Mouse (Mus musculus): ENCODE measurements around the gene Cuedc1. TPM values are rescaled to one million over a fixed set of nuclear protein-coding genes. Genes with fewer than 3 reads are reported as not detected.

Gene Cuedc1
- polyA plus RNA-seq, 1 experiment: 15.5 TPM

DNA sequence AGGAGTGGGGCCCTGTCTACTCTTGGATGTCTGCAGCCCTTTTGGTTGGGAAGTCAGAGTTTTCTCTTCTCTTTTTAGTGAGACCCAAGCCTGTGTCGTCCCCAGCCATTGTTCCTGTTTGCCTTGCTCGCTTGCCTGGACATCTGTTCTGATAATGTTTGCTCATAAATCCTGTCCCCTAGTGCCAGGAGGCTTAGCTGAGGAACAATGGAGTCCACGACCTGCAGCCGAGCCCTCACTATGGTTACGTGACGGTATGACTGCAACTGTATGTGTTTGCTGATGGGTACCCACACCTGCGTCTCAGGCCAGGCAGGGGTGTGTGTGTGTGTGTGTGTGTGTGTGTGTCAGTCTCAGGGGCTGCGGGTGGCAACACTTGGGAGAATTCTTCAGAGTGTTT, 44.5 kb downstream of the Cuedc1 start:
- 73% methylated on average over 8 of the region's 8 CpGs for WGBS
- Histone ChIP-seq H3K27me3 (ENCODE audit: control insufficient read depth, insufficient read depth, low read length) (no peaks in the 10 kb centered on the region), H3K27ac (ENCODE audit: control insufficient read depth, insufficient read depth, low read length) (no peak overlapping the region), H3K4me1 (replicated peaks; ENCODE audit: control insufficient read depth, insufficient read depth, low read length) (peaks cover 60% of the 10 kb centered on the region), H3K4me3 (ENCODE audit: control insufficient read depth, insufficient read depth, low read length) (no peak overlapping the region), H3K36me3 (ENCODE audit: control insufficient read depth, insufficient read depth, low read length) (no peaks in the 10 kb centered on the region)
- TF ChIP-seq POLR2A (IDR thresholded peaks at IDR 0.05; ENCODE audit: control insufficient read depth, extremely low read depth, insufficient read depth, low read length, poor library complexity) (no peak), CTCF (IDR thresholded peaks at IDR 0.05; ENCODE audit: borderline replicate concordance, control insufficient read depth, extremely low read depth, insufficient read depth, low read length, poor library complexity) (no peak)
- no peak for DNase-seq

- no peak overlapping the region for H3K27ac ChIP-seq (ENCODE audit: control insufficient read depth, insufficient read depth, low read length)
- no peak for TF ChIP-seq POLR2A (IDR thresholded peaks at IDR 0.05; ENCODE audit: control insufficient read depth, extremely low read depth, insufficient read depth, low read length, poor library complexity)
- TF ChIP-seq CTCF (IDR thresholded peaks at IDR 0.05; ENCODE audit: borderline replicate concordance, control insufficient read depth, extremely low read depth, insufficient read depth, low read length, poor library complexity): no peak
- peaks cover 57% of the 10 kb centered on the region for H3K4me1 ChIP-seq (replicated peaks; ENCODE audit: control insufficient read depth, insufficient read depth, low read length)
- H3K27me3 ChIP-seq (ENCODE audit: control insufficient read depth, insufficient read depth, low read length): no peaks in the 10 kb centered on the region
- no peaks in the 10 kb centered on the region for H3K36me3 ChIP-seq (ENCODE audit: control insufficient read depth, insufficient read depth, low read length)
- DNase-seq: no peak
- no peak overlapping the region for H3K4me3 ChIP-seq (ENCODE audit: control insufficient read depth, insufficient read depth, low read length)
- WGBS: 43% methylated on average over 4 of the region's 4 CpGs
Measured at GRCm38 (mm10) chr11:88144100-88144499, 46.2 kb downstream of the Cuedc1 start.

DNA sequence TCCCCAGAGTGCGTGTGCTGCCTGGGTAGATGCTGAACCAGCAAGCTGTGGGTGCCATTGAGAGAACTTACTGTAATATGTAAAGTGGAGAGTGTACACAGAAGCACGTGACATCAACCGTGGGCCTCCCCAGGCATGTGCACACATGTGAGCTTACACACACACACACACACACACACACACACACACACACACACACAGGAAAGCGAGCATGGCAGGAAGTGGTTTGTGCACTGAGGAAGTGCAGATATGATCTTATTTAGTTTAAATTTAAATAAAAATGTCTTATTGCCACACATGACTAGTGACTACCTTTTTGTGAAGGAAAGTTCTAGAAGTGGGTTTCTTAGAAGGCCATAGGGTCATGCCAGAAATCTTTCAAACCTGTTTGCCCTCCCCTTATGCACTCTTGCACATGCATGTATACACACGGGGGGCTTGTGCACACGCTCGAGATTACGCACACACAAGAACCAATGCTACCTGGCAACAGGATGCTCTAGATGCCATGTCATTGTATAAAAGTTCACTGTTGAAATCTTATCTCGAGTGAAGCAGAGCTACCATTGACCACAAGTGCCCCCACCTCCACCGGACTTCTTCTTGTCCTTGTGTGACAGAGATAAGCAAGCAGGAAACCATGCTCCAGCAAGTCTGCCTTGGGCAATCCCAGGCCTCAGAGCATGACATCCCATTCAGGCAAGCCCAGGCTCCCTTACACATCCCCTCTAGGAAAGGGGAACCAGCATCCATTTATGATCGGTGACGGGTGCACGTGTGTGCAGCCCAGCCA, 47.6 kb downstream of the Cuedc1 start:
- WGBS: 18% methylated on average over 13 of the region's 13 CpGs
- Histone ChIP-seq H3K36me3 (ENCODE audit: control insufficient read depth, insufficient read depth, low read length) (no peaks in the 10 kb centered on the region), H3K4me3 (ENCODE audit: control insufficient read depth, insufficient read depth, low read length) (no peak overlapping the region), H3K27ac (ENCODE audit: control insufficient read depth, insufficient read depth, low read length) (peak overlapping the region; percentile 69), H3K4me1 (replicated peaks; ENCODE audit: control insufficient read depth, insufficient read depth, low read length) (peaks cover 47% of the 10 kb centered on the region), H3K27me3 (ENCODE audit: control insufficient read depth, insufficient read depth, low read length) (no peaks in the 10 kb centered on the region)
- peak; percentile 67 for DNase-seq
- no peak for TF ChIP-seq CTCF (IDR thresholded peaks at IDR 0.05; ENCODE audit: borderline replicate concordance, control insufficient read depth, extremely low read depth, insufficient read depth, low read length, poor library complexity)
- no peak for TF ChIP-seq POLR2A (IDR thresholded peaks at IDR 0.05; ENCODE audit: control insufficient read depth, extremely low read depth, insufficient read depth, low read length, poor library complexity)

- WGBS: 93% methylated on average over 12 of the region's 12 CpGs
- TF ChIP-seq CTCF (IDR thresholded peaks at IDR 0.05; ENCODE audit: borderline replicate concordance, control insufficient read depth, extremely low read depth, insufficient read depth, low read length, poor library complexity) (no peak), POLR2A (IDR thresholded peaks at IDR 0.05; ENCODE audit: control insufficient read depth, extremely low read depth, insufficient read depth, low read length, poor library complexity) (no peak)
- Histone ChIP-seq H3K4me3 (ENCODE audit: control insufficient read depth, insufficient read depth, low read length) (no peak overlapping the region), H3K27ac (ENCODE audit: control insufficient read depth, insufficient read depth, low read length) (no peak overlapping the region), H3K27me3 (ENCODE audit: control insufficient read depth, insufficient read depth, low read length) (no peaks in the 10 kb centered on the region), H3K36me3 (ENCODE audit: control insufficient read depth, insufficient read depth, low read length) (no peaks in the 10 kb centered on the region), H3K4me1 (replicated peaks; ENCODE audit: control insufficient read depth, insufficient read depth, low read length) (peaks cover 41% of the 10 kb centered on the region)
- DNase-seq: no peak
Measured at GRCm38 (mm10) chr11:88146264-88147060, 48.6 kb downstream of the Cuedc1 start.

GRCm38 (mm10) chr11:88147388-88147787, 49.5 kb downstream of the Cuedc1 start:
- Histone ChIP-seq H3K36me3 (ENCODE audit: control insufficient read depth, insufficient read depth, low read length) (no peaks in the 10 kb centered on the region), H3K27ac (ENCODE audit: control insufficient read depth, insufficient read depth, low read length) (no peak overlapping the region), H3K27me3 (ENCODE audit: control insufficient read depth, insufficient read depth, low read length) (no peaks in the 10 kb centered on the region), H3K4me3 (ENCODE audit: control insufficient read depth, insufficient read depth, low read length) (no peak overlapping the region), H3K4me1 (replicated peaks; ENCODE audit: control insufficient read depth, insufficient read depth, low read length) (peaks cover 38% of the 10 kb centered on the region)
- DNase-seq: no peak
- WGBS: 99% methylated on average over 5 of the region's 5 CpGs
- TF ChIP-seq POLR2A (IDR thresholded peaks at IDR 0.05; ENCODE audit: control insufficient read depth, extremely low read depth, insufficient read depth, low read length, poor library complexity): no peak
- no peak for TF ChIP-seq CTCF (IDR thresholded peaks at IDR 0.05; ENCODE audit: borderline replicate concordance, control insufficient read depth, extremely low read depth, insufficient read depth, low read length, poor library complexity)

- H3K27me3 ChIP-seq (ENCODE audit: control insufficient read depth, insufficient read depth, low read length): no peaks in the 10 kb centered on the region
- no peak for DNase-seq
- no peak overlapping the region for H3K27ac ChIP-seq (ENCODE audit: control insufficient read depth, insufficient read depth, low read length)
- H3K36me3 ChIP-seq (ENCODE audit: control insufficient read depth, insufficient read depth, low read length): no peaks in the 10 kb centered on the region
- WGBS: 80% methylated on average over 7 of the region's 7 CpGs
- peaks cover 33% of the 10 kb centered on the region for H3K4me1 ChIP-seq (replicated peaks; ENCODE audit: control insufficient read depth, insufficient read depth, low read length)
- no peak for TF ChIP-seq CTCF (IDR thresholded peaks at IDR 0.05; ENCODE audit: borderline replicate concordance, control insufficient read depth, extremely low read depth, insufficient read depth, low read length, poor library complexity)
- no peak for TF ChIP-seq POLR2A (IDR thresholded peaks at IDR 0.05; ENCODE audit: control insufficient read depth, extremely low read depth, insufficient read depth, low read length, poor library complexity)
- H3K4me3 ChIP-seq (ENCODE audit: control insufficient read depth, insufficient read depth, low read length): no peak overlapping the region
Measured at GRCm38 (mm10) chr11:88148015-88148637, 50.3 kb downstream of the Cuedc1 start.

All from thymus, adult 2 months (tissue).